Mouse (Mus musculus): ENCODE data around the gene Adad2. TPM values are rescaled to one million over a fixed set of nuclear protein-coding genes. Genes with fewer than 3 reads are reported as not detected.

The Adad2 gene
- not detected in 2 replicates for polyA plus RNA-seq (2015; fragmentation: Nextera tagmentation; extraction: Ambion mirVana)

GRCm38 (mm10) chr8:119612471-119612870, at the start of gene Adad2:
Adad2 (plus strand) TSS chr8:119612747.

GRCm38 (mm10) chr8:119574437-119575365, 37.8 kb upstream of the Adad2 start, which contains the start of the genes Hsdl1 and Dnaaf1:
Hsdl1 (minus strand) TSS chr8:119575183.
Dnaaf1 (plus strand) TSS chr8:119575235.

GRCm38 (mm10) chr8:119604996-119605395, 7.6 kb upstream of the Adad2 start, which contains the start of gene Taf1c:
Taf1c (minus strand) TSS chr8:119605222.

GRCm38 (mm10) chr8:119635378-119635777, 22.8 kb downstream of the Adad2 start, which contains the start of gene Kcng4:
Kcng4 (minus strand) TSS chr8:119635680.

Other genes starting within 250 kb of the Adad2 start
- gene Mlycd, start 217.9 kb upstream of the Adad2 start, polyA plus RNA-seq (2015; fragmentation: Nextera tagmentation; extraction: Ambion mirVana): 6.4 and 8.5 TPM in 2 replicates
- gene Osgin1, start 178.6 kb upstream of the Adad2 start, polyA plus RNA-seq (2015; fragmentation: Nextera tagmentation; extraction: Ambion mirVana): 3.2 and 3.8 TPM in 2 replicates
- gene Necab2, start 166.0 kb upstream of the Adad2 start, polyA plus RNA-seq (2015; fragmentation: Nextera tagmentation; extraction: Ambion mirVana): 0.10 and 0.17 TPM in 2 replicates
- 0.05 TPM in 1 of 2 replicates, not detected in the other for gene Slc38a8, start 111.0 kb upstream of the Adad2 start, polyA plus RNA-seq (2015; fragmentation: Nextera tagmentation; extraction: Ambion mirVana)
- gene Mbtps1, start 54.0 kb upstream of the Adad2 start, polyA plus RNA-seq (2015; fragmentation: Nextera tagmentation; extraction: Ambion mirVana): 28.4 and 30.8 TPM in 2 replicates
- gene Hsdl1, start 37.6 kb upstream of the Adad2 start, polyA plus RNA-seq (2015; fragmentation: Nextera tagmentation; extraction: Ambion mirVana): 22.4 and 25.1 TPM in 2 replicates
- gene Dnaaf1, start 37.5 kb upstream of the Adad2 start, polyA plus RNA-seq (2015; fragmentation: Nextera tagmentation; extraction: Ambion mirVana): 0.06 TPM in 1 of 2 replicates, not detected in the other
- 8.2 and 9.6 TPM in 2 replicates for gene Taf1c, start 7.5 kb upstream of the Adad2 start, polyA plus RNA-seq (2015; fragmentation: Nextera tagmentation; extraction: Ambion mirVana)
- gene Kcng4, start 22.9 kb downstream of the Adad2 start, polyA plus RNA-seq (2015; fragmentation: Nextera tagmentation; extraction: Ambion mirVana): 0.04 and 0.06 TPM in 2 replicates
- gene Wfdc1, start 53.6 kb downstream of the Adad2 start, polyA plus RNA-seq (2015; fragmentation: Nextera tagmentation; extraction: Ambion mirVana): 3.5 and 4.4 TPM in 2 replicates
- gene Atp2c2, start 87.3 kb downstream of the Adad2 start, polyA plus RNA-seq (2015; fragmentation: Nextera tagmentation; extraction: Ambion mirVana): 0.07 and 0.11 TPM in 2 replicates
- gene Tldc1, start 165.7 kb downstream of the Adad2 start, polyA plus RNA-seq (2015; fragmentation: Nextera tagmentation; extraction: Ambion mirVana): 5.7 and 6.4 TPM in 2 replicates
- gene Cotl1, start 227.8 kb downstream of the Adad2 start, polyA plus RNA-seq (2015; fragmentation: Nextera tagmentation; extraction: Ambion mirVana): 48.4 and 63.3 TPM in 2 replicates
- 7.4 and 8.5 TPM in 2 replicates for gene Klhl36, start 249.5 kb downstream of the Adad2 start, polyA plus RNA-seq (2015; fragmentation: Nextera tagmentation; extraction: Ambion mirVana)